Mouse (Mus musculus): ENCODE measurements around the gene Axin1. TPM values are rescaled to one million over a fixed set of nuclear protein-coding genes. Genes with fewer than 3 reads are reported as not detected.
A peak's percentile ranks its signal among the peaks of the same experiment; 100 is the strongest.
"Not testable (repeated sequence)": the region's sequence is repeated elsewhere in the genome, so short reads cannot be mapped to it uniquely, and the experiment has no call there.

Axin1 gene
- polyA plus RNA-seq (2014; fragmentation: Nextera tagmentation; extraction: Ambion mirVana), result 11.4 and 12.7 TPM in 2 replicates

DNA sequence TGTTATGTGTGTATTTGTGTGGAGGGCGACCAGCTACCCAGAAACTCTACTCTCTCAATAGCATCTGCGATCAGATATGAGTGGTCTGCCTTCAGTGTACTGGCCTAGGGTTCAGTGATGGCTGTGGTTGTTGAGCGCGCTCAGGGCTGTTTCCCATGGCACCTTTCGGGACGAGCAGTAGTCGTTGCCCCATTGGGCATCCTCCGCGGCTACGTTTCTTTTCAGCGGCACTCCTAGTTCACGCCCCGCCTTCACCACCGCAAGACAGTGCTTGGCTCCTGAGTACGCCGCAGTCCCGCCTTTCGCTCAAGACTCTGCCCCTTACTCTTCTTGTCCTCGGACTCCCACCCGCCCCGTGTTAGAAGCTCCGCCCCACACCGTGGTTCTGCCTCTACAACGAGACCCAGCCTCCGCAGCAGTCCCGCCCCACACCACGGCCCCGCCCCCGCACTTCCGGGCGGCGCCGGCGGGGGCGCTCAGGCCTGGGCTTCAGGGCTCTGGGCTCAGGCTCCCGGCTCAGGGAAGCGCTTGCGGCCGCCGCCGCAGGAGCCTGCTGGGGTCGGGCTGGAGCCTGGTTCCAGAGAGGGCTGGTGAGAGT, at the start of gene Axin1:
TSS of gene Axin1 (plus strand) at position 450 of the 598 bp plus-strand sequence.
- ATAC-seq (ENCODE audit: low FRiP score), result peak; percentile 97
- H3K36me3 ChIP-seq (ENCODE audit: control insufficient read depth, insufficient read depth, low read length), result peaks cover 7% of the 10 kb centered on the region; the same call in 1 of the 2 replicates
- DNase-seq (ENCODE audit: low spot score, missing footprints), result peak; percentile 100
- H3K9me3 ChIP-seq (ENCODE audit: control insufficient read depth, low read length), result no peaks in the 10 kb centered on the region
- peak within 1 kb of the TSS; percentile 71 for H3K4me2 ChIP-seq
- H3K9ac ChIP-seq (ENCODE audit: low read length), result peak within 1 kb of the TSS; percentile 98
- peak within 1 kb of the TSS; percentile 71 for H3K27ac ChIP-seq (ENCODE audit: low read depth, low read length)
- peaks cover 18% of the 10 kb centered on the region for H3K4me1 ChIP-seq (ENCODE audit: control insufficient read depth, insufficient read depth, low read length)
- WGBS, result under 1% methylated on average over 42 of the region's 42 CpGs
- H3K4me3 ChIP-seq (ENCODE audit: low read depth, low read length), result peak within 1 kb of the TSS; percentile 97
- H3K27me3 ChIP-seq (ENCODE audit: control insufficient read depth, insufficient read depth, low read length), result peaks cover 14% of the 10 kb centered on the region

DNA sequence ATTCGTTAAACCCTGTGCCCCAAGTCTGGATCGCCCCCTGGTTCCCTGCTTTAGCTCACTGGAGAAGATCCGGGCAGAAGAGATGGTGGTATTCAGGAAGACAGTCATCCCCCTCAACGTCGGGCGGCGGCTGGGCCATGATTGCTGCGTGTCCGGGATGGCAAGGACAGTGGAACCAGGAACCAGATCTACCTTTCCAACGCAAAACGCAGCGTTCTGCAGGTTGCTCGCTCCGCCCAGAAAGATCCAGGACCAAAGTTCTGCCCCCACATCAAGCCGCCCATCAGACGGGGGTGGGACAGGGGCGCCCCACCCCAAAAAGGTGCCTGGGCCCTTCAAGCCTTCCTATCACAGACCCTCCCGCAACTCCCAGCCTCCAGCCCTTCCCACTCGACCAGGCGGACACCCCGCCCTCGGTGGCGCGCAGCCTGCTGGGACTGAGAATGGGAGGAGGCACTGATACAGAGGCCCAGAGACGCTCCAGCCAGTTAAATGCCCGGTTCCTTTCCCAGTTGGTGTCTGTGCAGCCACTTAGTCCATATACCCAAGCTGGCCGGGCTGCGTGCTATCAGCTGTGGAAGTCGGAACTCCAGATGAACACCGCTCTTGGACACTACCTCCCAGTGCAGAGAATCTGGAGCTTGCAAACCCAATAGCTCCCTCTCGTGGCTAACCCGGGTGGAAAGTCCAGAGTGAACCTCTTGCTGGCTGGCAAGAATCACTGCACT, 48.4 kb upstream of the Axin1 start, which contains the start of gene Decr2:
TSS of gene Decr2 (minus strand) at position 433 of the 728 bp plus-strand sequence.
- H3K36me3 ChIP-seq (ENCODE audit: control insufficient read depth, insufficient read depth, low read length), result no peaks in the 10 kb centered on the region
- ATAC-seq (ENCODE audit: low FRiP score), result peak; percentile 86
- no peaks in the 10 kb centered on the region for H3K27me3 ChIP-seq (ENCODE audit: control insufficient read depth, insufficient read depth, low read length)
- peaks cover 8% of the 10 kb centered on the region; the same call in 1 of the 2 replicates for H3K4me1 ChIP-seq (ENCODE audit: control insufficient read depth, insufficient read depth, low read length)
- H3K27ac ChIP-seq (ENCODE audit: low read depth, low read length), result peak within 1 kb of the TSS; percentile 50
- WGBS, result 3% methylated on average over 32 of the region's 32 CpGs
- peak; percentile 98 for DNase-seq (ENCODE audit: low spot score, missing footprints)
- H3K9me3 ChIP-seq (ENCODE audit: control insufficient read depth, low read length), result no peaks in the 10 kb centered on the region
- H3K4me3 ChIP-seq (ENCODE audit: low read depth, low read length), result peak within 1 kb of the TSS; percentile 52
- peak within 1 kb of the TSS; percentile 89 for H3K4me2 ChIP-seq
- H3K9ac ChIP-seq (ENCODE audit: low read length), result peak within 1 kb of the TSS; percentile 78

- H3K4me2 ChIP-seq, result peak overlapping the region; percentile 78
- WGBS, result 27% methylated on average over 9 of the region's 9 CpGs
- no peak for ATAC-seq (ENCODE audit: low FRiP score)
- no peaks in the 10 kb centered on the region for H3K36me3 ChIP-seq (ENCODE audit: control insufficient read depth, insufficient read depth, low read length)
- H3K4me1 ChIP-seq (ENCODE audit: control insufficient read depth, insufficient read depth, low read length), result peaks cover 11% of the 10 kb centered on the region; the same call in 1 of the 2 replicates
- peak overlapping the region; percentile 60 for H3K4me3 ChIP-seq (ENCODE audit: low read depth, low read length)
- no peaks in the 10 kb centered on the region for H3K9me3 ChIP-seq (ENCODE audit: control insufficient read depth, low read length)
- no peaks in the 10 kb centered on the region for H3K27me3 ChIP-seq (ENCODE audit: control insufficient read depth, insufficient read depth, low read length)
- no peak overlapping the region; the same call in 1 of the 2 replicates for H3K27ac ChIP-seq (ENCODE audit: low read depth, low read length)
- peak overlapping the region; percentile 90 for H3K9ac ChIP-seq (ENCODE audit: low read length)
- peak; percentile 91 for DNase-seq (ENCODE audit: low spot score, missing footprints)
Measured at GRCm38 (mm10) chr17:26094531-26095110, 43.9 kb upstream of the Axin1 start.

- Histone ChIP-seq H3K36me3 (ENCODE audit: control insufficient read depth, insufficient read depth, low read length) (no peaks in the 10 kb centered on the region), H3K27me3 (ENCODE audit: control insufficient read depth, insufficient read depth, low read length) (no peaks in the 10 kb centered on the region), H3K9me3 (ENCODE audit: control insufficient read depth, low read length) (no peaks in the 10 kb centered on the region), H3K4me1 (ENCODE audit: control insufficient read depth, insufficient read depth, low read length) (peaks cover 8% of the 10 kb centered on the region; the same call in 1 of the 2 replicates), H3K9ac (ENCODE audit: low read length) (peak within 1 kb of the TSS; percentile 90), H3K27ac (ENCODE audit: low read depth, low read length) (no peak within 1 kb of the TSS; the same call in 1 of the 2 replicates), H3K4me2 (peak within 1 kb of the TSS; percentile 78), H3K4me3 (ENCODE audit: low read depth, low read length) (peak within 1 kb of the TSS; percentile 60)
- 4% methylated on average over 47 of the region's 47 CpGs for WGBS
- DNase-seq (ENCODE audit: low spot score, missing footprints), result peak; percentile 98
- ATAC-seq (ENCODE audit: low FRiP score), result peak; percentile 73
Measured at GRCm38 (mm10) chr17:26095121-26095740, 43.3 kb upstream of the Axin1 start, which contains the start of gene Nme4. Gene Nme4 (minus strand): TSS chr17:26095602.

DNA sequence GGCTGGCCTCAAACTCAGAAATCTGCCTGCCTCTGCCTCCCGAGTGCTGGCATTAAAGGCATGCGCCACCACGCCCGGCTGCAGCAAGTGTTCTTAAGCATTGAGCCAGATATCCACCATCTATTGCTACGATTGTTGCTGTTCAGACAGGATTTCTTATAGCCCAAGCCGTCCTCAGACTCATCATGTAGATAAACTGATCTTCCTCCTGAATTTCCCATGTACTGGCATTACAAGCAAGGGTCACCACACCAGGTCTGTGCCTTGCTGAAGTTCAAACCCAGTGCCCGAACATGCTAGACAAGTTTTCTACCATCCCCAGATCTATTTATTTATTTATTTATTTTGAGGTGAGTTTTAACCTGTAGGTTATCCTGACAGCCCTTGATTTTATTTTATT, 40.0 kb upstream of the Axin1 start:
- Histone ChIP-seq H3K36me3 (ENCODE audit: control insufficient read depth, insufficient read depth, low read length) (no peaks in the 10 kb centered on the region), H3K9me3 (ENCODE audit: control insufficient read depth, low read length) (no peaks in the 10 kb centered on the region), H3K4me1 (ENCODE audit: control insufficient read depth, insufficient read depth, low read length) (peaks cover 8% of the 10 kb centered on the region; the same call in 1 of the 2 replicates), H3K27ac (ENCODE audit: low read depth, low read length) (no peak overlapping the region), H3K9ac (ENCODE audit: low read length) (no peak overlapping the region), H3K4me2 (no peak overlapping the region), H3K4me3 (ENCODE audit: low read depth, low read length) (no peak overlapping the region), H3K27me3 (ENCODE audit: control insufficient read depth, insufficient read depth, low read length) (no peaks in the 10 kb centered on the region)
- DNase-seq (ENCODE audit: low spot score, missing footprints) (peak; percentile 84), ATAC-seq (ENCODE audit: low FRiP score) (no peak)
- WGBS, result 90% methylated on average over 7 of the region's 7 CpGs

- ATAC-seq (ENCODE audit: low FRiP score); H3K4me3 ChIP-seq (ENCODE audit: low read depth, low read length): not testable (repeated sequence)
Measured at GRCm38 (mm10) chr17:26099316-26099715, 39.2 kb upstream of the Axin1 start.

DNA sequence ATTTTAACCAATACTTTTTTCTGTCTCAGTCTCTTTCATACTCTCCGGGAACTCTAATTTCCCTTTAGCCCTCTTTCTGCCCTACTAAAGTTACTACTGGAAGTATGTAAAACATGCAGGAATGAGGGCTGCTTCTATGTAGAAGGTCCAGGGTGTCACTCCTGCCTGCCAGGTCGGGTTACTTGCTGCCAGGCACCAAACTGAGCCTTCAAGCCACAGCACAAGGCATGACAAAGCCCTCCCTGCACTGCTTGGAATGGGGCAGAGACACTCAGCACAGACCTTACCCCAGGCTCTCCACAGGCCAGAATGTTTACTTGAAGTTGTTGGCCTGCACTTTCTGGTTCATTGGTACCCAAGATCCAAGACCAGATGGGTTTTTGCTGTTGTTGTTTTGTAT, 38.3 kb upstream of the Axin1 start:
- no peak overlapping the region for H3K27ac ChIP-seq (ENCODE audit: low read depth, low read length)
- H3K27me3 ChIP-seq (ENCODE audit: control insufficient read depth, insufficient read depth, low read length), result no peaks in the 10 kb centered on the region
- H3K4me2 ChIP-seq, result no peak overlapping the region
- DNase-seq (ENCODE audit: low spot score, missing footprints) (peak; percentile 64), ATAC-seq (ENCODE audit: low FRiP score) (no peak)
- no peak overlapping the region for H3K9ac ChIP-seq (ENCODE audit: low read length)
- 36% methylated on average over 2 of the region's 2 CpGs for WGBS
- no peaks in the 10 kb centered on the region for H3K36me3 ChIP-seq (ENCODE audit: control insufficient read depth, insufficient read depth, low read length)
- H3K4me1 ChIP-seq (ENCODE audit: control insufficient read depth, insufficient read depth, low read length), result 0 out of 2 replicates have a peak, but pooled peaks cover 2% of the 10 kb centered on the region
- no peak overlapping the region for H3K4me3 ChIP-seq (ENCODE audit: low read depth, low read length)
- no peaks in the 10 kb centered on the region for H3K9me3 ChIP-seq (ENCODE audit: control insufficient read depth, low read length)

More at GRCm38 (mm10) chr17:26099316-26099715, 39.2 kb upstream of the Axin1 start:
- not testable (repeated sequence) for H3K4me1 ChIP-seq (ENCODE audit: control insufficient read depth, insufficient read depth, low read length); H3K9me3 ChIP-seq (ENCODE audit: control insufficient read depth, low read length); H3K9ac ChIP-seq (ENCODE audit: low read length); H3K27me3 ChIP-seq (ENCODE audit: control insufficient read depth, insufficient read depth, low read length); H3K27ac ChIP-seq (ENCODE audit: low read depth, low read length); H3K4me2 ChIP-seq; H3K36me3 ChIP-seq (ENCODE audit: control insufficient read depth, insufficient read depth, low read length)
- 66% methylated on average over 3 of the region's 3 CpGs for WGBS
- peak; percentile 81 for DNase-seq (ENCODE audit: low spot score, missing footprints)

- no peaks in the 10 kb centered on the region for H3K9me3 ChIP-seq (ENCODE audit: control insufficient read depth, low read length)
- 26% methylated on average over 4 of the region's 4 CpGs for WGBS
- no peak overlapping the region for H3K9ac ChIP-seq (ENCODE audit: low read length)
- H3K4me3 ChIP-seq (ENCODE audit: low read depth, low read length), result no peak overlapping the region
- peak; percentile 79 for DNase-seq (ENCODE audit: low spot score, missing footprints)
- no peak overlapping the region for H3K27ac ChIP-seq (ENCODE audit: low read depth, low read length)
- no peaks in the 10 kb centered on the region for H3K27me3 ChIP-seq (ENCODE audit: control insufficient read depth, insufficient read depth, low read length)
- H3K4me2 ChIP-seq, result no peak overlapping the region
- H3K36me3 ChIP-seq (ENCODE audit: control insufficient read depth, insufficient read depth, low read length), result no peaks in the 10 kb centered on the region
- no peaks in the 10 kb centered on the region for H3K4me1 ChIP-seq (ENCODE audit: control insufficient read depth, insufficient read depth, low read length)
- ATAC-seq (ENCODE audit: low FRiP score), result no peak
Measured at GRCm38 (mm10) chr17:26101478-26101877, 37.0 kb upstream of the Axin1 start.

Data from midbrain, embryonic 11.5 days (tissue).